Mouse (Mus musculus) kidney, embryonic 15.5 days (tissue): ENCODE results near the gene Elovl1. TPM values are rescaled to one million over a fixed set of nuclear protein-coding genes. Genes with fewer than 3 reads are reported as not detected.

ENCODE experiments used
- ATAC-seq: fragments of 200-750 bp; cut with Nextera tagmentation; replicated peaks from 2 replicates; pipeline ENCODE4 v1.8.0; 2017; ENCODE audit warnings: moderate TSS enrichment; ENCODE audit not compliant: low FRiP score
- H3K27ac ChIP-seq: fragments of 300-500 bp; sonication (generic); 2 replicates; pipeline ENCODE4 v1.5.1; 2015; ENCODE audit warnings: mild to moderate bottlenecking, inconsistent platforms
- H3K27me3 ChIP-seq: fragments of 300-500 bp; sonication (generic); 2 replicates; pipeline ENCODE4 v1.6.1; 2015; ENCODE audit warnings: inconsistent platforms
- H3K36me3 ChIP-seq: fragments of 300-500 bp; sonication (generic); 2 replicates; pipeline ENCODE4 v1.6.1; 2015; ENCODE audit warnings: inconsistent platforms
- H3K4me1 ChIP-seq: fragments of 300-500 bp; sonication (generic); 2 replicates; pipeline ENCODE4 v1.6.1; 2015; ENCODE audit warnings: inconsistent platforms
- H3K4me2 ChIP-seq: fragments of 300-500 bp; sonication (generic); 2 replicates; pipeline ENCODE4 v1.6.1; 2015; ENCODE audit warnings: moderate library complexity, mild to moderate bottlenecking, inconsistent platforms
- H3K4me3 ChIP-seq: fragments of 300-500 bp; sonication (generic); replicated peaks from 2 replicates; pipeline ENCODE4 v1.5.1; 2015; ENCODE audit warnings: mild to moderate bottlenecking, inconsistent platforms
- H3K9ac ChIP-seq: fragments of 300-500 bp; sonication (generic); 2 replicates; pipeline ENCODE4 v1.6.1; 2015; ENCODE audit warnings: mild to moderate bottlenecking, inconsistent platforms
- H3K9me3 ChIP-seq: fragments of 300-500 bp; sonication (generic); replicated peaks from 2 replicates; pipeline ENCODE4 v1.6.1; 2016; ENCODE audit warnings: inconsistent platforms
- WGBS: fragments of 180-500 bp; shearing (Covaris S2); methylation state at CpG from one replicate; pipeline ENCODE4 v1.1.7; 2015; ENCODE audit warnings: mixed read lengths; 5-methylcytosine and 5-hydroxymethylcytosine counted together
- polyA plus RNA-seq: library from polyadenylated mRNA; unstranded; fragments of >200 nt; fragmentation: Nextera tagmentation; extraction: Ambion mirVana; gene quantifications from 2 replicates; pipeline ENCODE4 v1.2.1, GENCODE M21; 2015

Gene Elovl1
- polyA plus RNA-seq, 1 experiment from 2014 or later: 104 TPM

DNA sequence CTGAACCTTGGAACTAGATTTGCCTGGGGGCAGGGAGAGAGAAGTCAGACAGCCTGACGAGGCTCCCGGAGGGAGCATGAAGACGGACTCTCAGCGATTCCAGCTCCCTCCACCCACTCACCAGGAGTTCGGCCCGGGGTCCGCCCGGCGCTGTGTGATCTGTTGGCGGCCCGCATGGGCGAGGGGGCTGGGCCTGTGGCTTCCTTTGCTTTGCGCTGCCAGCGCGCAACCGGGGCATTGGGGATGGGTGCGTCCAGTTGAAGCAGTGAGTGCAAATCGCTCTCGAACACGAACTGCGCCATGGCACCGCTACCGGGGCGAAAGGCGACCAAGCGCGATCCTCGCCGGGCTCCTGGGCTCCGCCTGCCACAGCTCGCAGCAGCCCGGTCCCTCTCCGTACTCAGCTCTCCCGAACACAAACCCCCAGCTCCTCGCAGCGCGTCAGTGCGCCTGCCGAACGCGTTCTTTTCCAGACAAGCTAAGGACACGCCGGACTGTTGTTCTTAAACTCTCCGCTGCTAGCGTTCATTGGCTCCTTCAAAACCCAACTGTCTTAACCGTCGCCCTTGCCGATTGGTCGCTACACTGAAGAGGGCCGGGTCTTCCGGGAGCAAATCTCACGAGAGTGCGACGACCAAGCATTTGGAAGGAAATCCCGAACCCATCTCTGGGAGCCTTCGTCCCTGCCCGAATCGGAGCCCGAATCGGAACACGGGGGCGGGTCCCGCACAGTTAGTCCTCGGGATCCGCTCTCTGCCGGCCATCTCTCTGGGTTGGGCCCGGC lies 9.1 kb downstream of the Elovl1 start, which contains the start of gene Cdc20:
Cdc20 (minus strand) TSS at position 533 of the 784 bp plus-strand sequence.
- Histone ChIP-seq H3K4me3 (peak within 1 kb of the TSS; percentile 62), H3K27me3 (no peaks in the 10 kb centered on the region), H3K4me1 (peaks cover 48% of the 10 kb centered on the region), H3K9ac (peak within 1 kb of the TSS; percentile 74), H3K4me2 (peak within 1 kb of the TSS; percentile 92), H3K27ac (peak within 1 kb of the TSS; percentile 96), H3K36me3 (peaks cover 34% of the 10 kb centered on the region), H3K9me3 (no peaks in the 10 kb centered on the region)
- WGBS: under 1% methylated on average over 67 of the region's 67 CpGs
- peak; percentile 96 for ATAC-seq

DNA sequence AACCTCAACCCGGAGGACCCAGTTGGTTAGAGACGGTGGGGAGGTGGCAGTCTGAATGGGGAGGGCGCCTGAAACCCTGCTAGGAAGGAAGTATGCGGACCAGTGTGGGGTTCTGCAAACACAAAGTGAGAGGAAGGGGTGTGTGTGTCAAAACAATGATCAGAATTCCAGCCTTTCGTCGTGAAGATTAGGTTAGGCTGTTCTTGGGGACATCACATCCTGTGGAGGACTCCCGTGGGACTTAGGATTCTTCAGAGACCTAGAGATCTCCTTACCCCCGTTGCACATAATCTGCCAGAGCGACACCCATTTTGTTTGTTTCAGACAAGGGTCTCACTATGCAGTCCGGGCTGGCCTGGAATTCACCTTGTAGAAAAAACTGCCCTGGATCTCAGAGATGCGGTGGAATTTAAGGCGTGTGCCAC lies 9.9 kb downstream of the Elovl1 start:
- peak overlapping the region; percentile 62 for H3K4me3 ChIP-seq
- 6% methylated on average over 12 of the region's 12 CpGs for WGBS
- H3K4me1 ChIP-seq: peaks cover 46% of the 10 kb centered on the region
- peaks cover 25% of the 10 kb centered on the region for H3K36me3 ChIP-seq
- H3K9me3 ChIP-seq: no peaks in the 10 kb centered on the region
- H3K27ac ChIP-seq: peak overlapping the region; percentile 96
- H3K4me2 ChIP-seq: peak overlapping the region; percentile 92
- ATAC-seq: no peak
- no peaks in the 10 kb centered on the region for H3K27me3 ChIP-seq
- peak overlapping the region; percentile 58 for H3K9ac ChIP-seq

GRCm38 (mm10) chr4:118445088-118445487 lies 17.2 kb downstream of the Elovl1 start:
- Histone ChIP-seq H3K4me2 (no peak overlapping the region), H3K4me1 (peaks cover 15% of the 10 kb centered on the region), H3K9me3 (no peaks in the 10 kb centered on the region), H3K4me3 (no peak overlapping the region), H3K36me3 (no peaks in the 10 kb centered on the region), H3K9ac (no peak overlapping the region), H3K27ac (no peak overlapping the region), H3K27me3 (0 out of 2 replicates have a peak, but pooled peaks cover 4% of the 10 kb centered on the region)
- WGBS: 86% methylated on average over 10 of the region's 10 CpGs
- no peak for ATAC-seq

- H3K27me3 ChIP-seq: 0 out of 2 replicates have a peak, but pooled peaks cover 4% of the 10 kb centered on the region
- H3K4me3 ChIP-seq: peak overlapping the region; percentile 45
- peaks cover 15% of the 10 kb centered on the region for H3K4me1 ChIP-seq
- ATAC-seq: peak; percentile 89
- WGBS: 17% methylated on average over 18 of the region's 18 CpGs
- H3K36me3 ChIP-seq: no peaks in the 10 kb centered on the region
- H3K4me2 ChIP-seq: peak overlapping the region; percentile 84
- no peak overlapping the region for H3K27ac ChIP-seq
- H3K9ac ChIP-seq: peak overlapping the region; percentile 34
- H3K9me3 ChIP-seq: no peaks in the 10 kb centered on the region
These were observed 18.0 kb downstream of the Elovl1 start for GRCm38 (mm10) chr4:118445781-118446414.

DNA sequence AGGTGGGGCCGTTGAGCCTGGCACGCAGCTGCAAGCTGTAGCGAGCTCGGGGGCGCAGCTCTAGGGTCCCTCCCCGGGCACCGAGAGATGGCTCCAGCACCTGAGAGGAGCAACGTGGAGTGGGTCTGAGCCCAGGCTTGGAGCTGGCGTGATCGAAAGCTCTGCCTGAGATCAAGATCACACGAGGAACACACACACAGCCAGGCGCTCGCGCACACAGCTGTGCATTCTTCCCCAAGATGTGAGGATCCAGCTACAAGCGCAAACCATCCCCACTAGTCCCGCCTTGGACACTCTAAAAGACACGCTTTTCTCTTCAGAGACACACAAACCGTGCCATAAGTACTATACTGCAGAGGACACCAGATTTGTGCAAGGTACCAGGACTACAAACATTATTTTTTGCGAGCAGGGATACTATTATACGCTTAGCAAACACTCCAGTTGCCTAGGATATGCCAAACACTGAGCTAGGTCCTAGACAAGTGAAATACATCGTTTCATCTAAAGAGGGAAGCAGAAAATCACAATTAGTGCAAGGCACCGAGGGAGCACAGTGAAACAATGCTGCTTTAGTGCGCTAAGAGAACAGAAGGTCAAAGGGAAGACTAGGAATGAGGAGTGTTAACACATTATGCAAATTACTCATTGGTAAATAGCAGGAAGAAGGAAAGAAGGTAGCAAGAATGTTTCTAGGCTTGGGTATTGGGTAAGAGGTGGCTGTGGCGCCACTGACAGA lies 18.7 kb downstream of the Elovl1 start:
- Histone ChIP-seq H3K27me3 (0 out of 2 replicates have a peak, but pooled peaks cover 4% of the 10 kb centered on the region), H3K36me3 (no peaks in the 10 kb centered on the region), H3K4me1 (peaks cover 15% of the 10 kb centered on the region), H3K9me3 (no peaks in the 10 kb centered on the region), H3K4me2 (peak overlapping the region; percentile 84), H3K9ac (peak overlapping the region; percentile 34), H3K27ac (no peak overlapping the region), H3K4me3 (peak overlapping the region; percentile 45)
- no peak; the same call in 1 of the 2 replicates for ATAC-seq
- 28% methylated on average over 24 of the region's 24 CpGs for whole genome bisulfite sequencing

GRCm38 (mm10) chr4:118457345-118457975 lies 29.6 kb downstream of the Elovl1 start, which contains the start of gene Mpl:
Gene Mpl (minus strand): TSS chr4:118457513.
- no peak within 1 kb of the TSS for H3K4me2 ChIP-seq
- no peak within 1 kb of the TSS for H3K4me3 ChIP-seq
- H3K36me3 ChIP-seq: no peaks in the 10 kb centered on the region
- WGBS: 63% methylated on average over 9 of the region's 9 CpGs
- no peaks in the 10 kb centered on the region for H3K27me3 ChIP-seq
- H3K4me1 ChIP-seq: no peaks in the 10 kb centered on the region
- H3K9me3 ChIP-seq: no peaks in the 10 kb centered on the region
- H3K27ac ChIP-seq: no peak within 1 kb of the TSS
- ATAC-seq: no peak
- no peak within 1 kb of the TSS for H3K9ac ChIP-seq

- Histone ChIP-seq H3K9me3 (no peaks in the 10 kb centered on the region), H3K27me3 (no peaks in the 10 kb centered on the region), H3K4me1 (peaks cover 10% of the 10 kb centered on the region), H3K36me3 (no peaks in the 10 kb centered on the region), H3K4me3 (no peak overlapping the region), H3K9ac (no peak overlapping the region), H3K4me2 (no peak overlapping the region), H3K27ac (peak overlapping the region; percentile 51; the same call in 1 of the 2 replicates)
- 82% methylated on average over 3 of the region's 3 CpGs for WGBS
- ATAC-seq: no peak
These were observed 37.1 kb downstream of the Elovl1 start for GRCm38 (mm10) chr4:118464956-118465355.

DNA sequence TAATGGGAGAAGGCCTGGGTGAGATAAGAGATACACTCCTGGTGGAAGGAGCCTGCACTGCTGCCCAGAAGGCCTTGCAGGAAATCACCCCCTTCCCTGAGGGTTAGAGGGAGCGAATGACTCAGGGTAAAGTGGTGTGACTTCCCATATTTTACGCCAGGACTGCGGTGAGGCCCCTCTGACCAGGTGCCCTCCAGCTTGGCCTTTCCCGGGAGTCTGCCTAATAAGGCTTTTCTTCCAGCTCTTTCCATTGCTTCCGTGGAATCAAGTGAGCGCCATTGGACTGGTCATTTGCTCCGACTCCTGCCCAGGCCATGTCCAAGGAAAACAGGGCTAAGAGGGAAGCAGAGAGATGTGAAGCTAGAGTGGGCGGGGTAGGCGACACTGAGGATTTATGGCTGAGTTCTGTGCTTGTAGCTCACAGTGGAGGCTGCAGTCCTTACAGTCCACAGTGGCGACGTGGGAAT lies 37.8 kb downstream of the Elovl1 start:
- no peak overlapping the region for H3K9ac ChIP-seq
- WGBS: 3% methylated on average over 11 of the region's 11 CpGs
- H3K4me2 ChIP-seq: peak overlapping the region; percentile 45
- H3K4me3 ChIP-seq: peak overlapping the region; percentile 16; the same call in 1 of the 2 replicates
- peak overlapping the region; percentile 51; the same call in 1 of the 2 replicates for H3K27ac ChIP-seq
- H3K36me3 ChIP-seq: no peaks in the 10 kb centered on the region
- ATAC-seq: peak; percentile 84
- H3K27me3 ChIP-seq: no peaks in the 10 kb centered on the region
- no peaks in the 10 kb centered on the region for H3K9me3 ChIP-seq
- peaks cover 10% of the 10 kb centered on the region for H3K4me1 ChIP-seq

DNA sequence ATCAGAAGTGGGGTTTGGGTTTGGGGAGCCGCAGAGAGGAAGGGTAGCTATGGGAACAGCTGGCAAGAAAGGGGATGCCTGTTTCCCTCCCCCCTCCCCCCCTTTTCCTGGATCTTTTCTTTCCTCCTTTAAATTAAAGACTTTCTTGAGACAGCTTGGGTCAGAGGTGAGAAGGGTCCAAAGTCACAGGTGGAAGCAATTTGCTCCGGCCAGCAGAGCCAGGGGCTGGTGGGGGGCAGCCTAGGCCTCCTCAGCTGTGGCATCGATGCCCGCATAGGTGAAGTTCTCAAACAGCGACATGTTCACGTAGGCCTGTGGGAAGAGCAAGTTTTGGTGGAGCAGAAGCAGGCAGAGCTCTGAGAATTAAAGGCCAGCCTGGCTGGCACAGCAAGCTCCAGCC lies 43.4 kb downstream of the Elovl1 start:
- no peaks in the 10 kb centered on the region for H3K27me3 ChIP-seq
- H3K27ac ChIP-seq: no peak overlapping the region
- H3K4me1 ChIP-seq: peaks cover 8% of the 10 kb centered on the region; the same call in 1 of the 2 replicates
- no peaks in the 10 kb centered on the region for H3K36me3 ChIP-seq
- no peaks in the 10 kb centered on the region for H3K9me3 ChIP-seq
- H3K9ac ChIP-seq: no peak overlapping the region
- ATAC-seq: no peak
- H3K4me2 ChIP-seq: no peak overlapping the region
- WGBS: 62% methylated on average over 6 of the region's 6 CpGs
- H3K4me3 ChIP-seq: no peak overlapping the region

GRCm38 (mm10) chr4:118472687-118473086 lies 44.8 kb downstream of the Elovl1 start:
- Histone ChIP-seq H3K36me3 (no peaks in the 10 kb centered on the region), H3K27ac (no peak overlapping the region), H3K9me3 (no peaks in the 10 kb centered on the region), H3K9ac (no peak overlapping the region), H3K4me1 (peaks cover 13% of the 10 kb centered on the region; the same call in 1 of the 2 replicates), H3K4me3 (no peak overlapping the region), H3K4me2 (no peak overlapping the region), H3K27me3 (no peaks in the 10 kb centered on the region)
- 90% methylated on average over 11 of the region's 11 CpGs for WGBS
- no peak for ATAC-seq
